Mouse (Mus musculus): ENCODE results near the gene 4930550C14Rik. TPM values are rescaled to one million over a fixed set of nuclear protein-coding genes. Genes with fewer than 3 reads are reported as not detected.

4930550C14Rik gene
- total RNA-seq, 2 experiments from 2014 or later = not detected

DNA sequence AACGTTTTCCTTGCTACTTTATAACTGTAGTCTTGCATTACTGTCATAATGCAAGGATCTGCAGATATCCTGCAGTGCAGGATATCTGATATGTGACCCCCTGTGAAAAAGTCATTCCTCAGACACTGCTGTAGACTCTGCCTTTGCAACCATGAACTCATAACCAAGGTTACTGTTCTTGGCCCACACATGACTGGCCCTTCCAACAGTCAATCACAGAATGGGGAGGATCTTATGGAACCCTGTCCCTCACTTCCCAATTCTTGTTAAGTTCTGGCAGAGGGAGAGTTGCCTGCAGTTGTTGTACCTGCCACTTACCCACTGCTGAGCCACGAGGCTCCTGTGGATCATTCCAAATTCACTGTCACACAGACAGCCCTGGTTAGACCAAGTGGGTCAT is 14.7 kb upstream of the 4930550C14Rik start:
- no peak overlapping the region for H3K4me3 ChIP-seq
- no peak for DNase-seq (ENCODE audit: low spot score in 2 of 2)
- TF ChIP-seq CTCF (conservative IDR thresholded peaks at IDR 0.05) = no peak
- no peak overlapping the region for H3K27ac ChIP-seq

- H3K27ac ChIP-seq = no peak overlapping the region
- no peak overlapping the region for H3K4me3 ChIP-seq
- no peak for TF ChIP-seq CTCF (conservative IDR thresholded peaks at IDR 0.05)
- DNase-seq (ENCODE audit: low spot score in 2 of 2) = no peak
Observed at GRCm38 (mm10) chr9:53389109-53389508, 13.0 kb upstream of the 4930550C14Rik start.

- TF ChIP-seq CTCF (conservative IDR thresholded peaks at IDR 0.05) = no peak
- H3K4me3 ChIP-seq = no peak overlapping the region
- no peak for DNase-seq (ENCODE audit: low spot score in 2 of 2)
- H3K27ac ChIP-seq = no peak overlapping the region
Observed at GRCm38 (mm10) chr9:53390136-53390535, 12.0 kb upstream of the 4930550C14Rik start.

DNA sequence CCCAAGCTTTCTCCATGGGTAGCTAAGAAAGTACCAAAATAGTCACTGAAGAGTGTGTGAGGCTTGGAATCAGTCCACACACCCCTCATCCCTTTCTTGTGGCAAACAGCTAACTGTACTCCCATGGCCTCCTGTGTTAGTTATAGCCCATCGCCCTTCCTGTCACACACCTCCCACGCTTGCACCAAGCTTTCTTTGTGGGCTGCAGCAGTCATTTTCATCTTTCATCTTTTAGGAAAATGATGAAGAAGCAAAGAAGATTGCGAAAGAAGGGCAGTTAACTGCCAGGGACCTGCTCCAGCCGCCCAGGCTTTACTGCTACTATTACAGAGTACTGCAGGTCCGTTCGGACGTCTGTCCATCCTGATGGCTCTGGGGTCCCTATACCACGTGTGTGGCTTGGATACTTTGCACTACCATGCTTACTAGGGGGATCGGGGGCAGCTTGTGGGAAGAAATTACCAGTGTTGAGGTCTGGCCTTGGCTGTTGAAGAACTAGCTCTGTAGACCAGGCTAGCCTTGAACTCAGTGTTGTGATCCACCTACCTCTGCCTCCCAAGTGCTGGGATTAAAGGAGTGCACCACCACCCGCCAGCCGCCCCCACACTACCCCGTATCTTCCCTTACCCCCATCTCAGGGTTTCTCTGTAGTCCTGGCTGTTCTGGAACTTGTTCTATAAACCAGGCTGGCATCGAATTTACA is 4.3 kb upstream of the 4930550C14Rik start:
- no peak overlapping the region for H3K27ac ChIP-seq
- H3K4me3 ChIP-seq = no peak overlapping the region
- DNase-seq (ENCODE audit: low spot score in 2 of 2) = no peak
- TF ChIP-seq CTCF (conservative IDR thresholded peaks at IDR 0.05) = no peak

DNA sequence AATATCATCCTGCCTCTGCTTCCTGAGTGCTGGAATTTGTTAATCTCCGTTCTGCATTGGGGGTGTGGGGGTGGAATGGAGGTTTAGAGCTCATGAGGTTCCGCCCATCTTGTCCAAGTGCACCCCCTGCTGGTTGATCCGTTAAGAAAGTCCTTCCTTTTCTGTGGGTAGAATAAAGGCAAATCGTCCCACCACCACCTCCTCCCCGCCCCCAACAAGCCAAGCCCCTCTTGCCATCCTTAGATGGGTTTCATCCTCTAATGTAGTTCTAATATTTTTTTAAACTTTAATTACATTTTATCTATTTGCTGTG is 3.8 kb upstream of the 4930550C14Rik start:
- DNase-seq (ENCODE audit: low spot score in 2 of 2) = peak in 1 of 2 experiments; percentile 61
- peak; percentile 71 for TF ChIP-seq CTCF (conservative IDR thresholded peaks at IDR 0.05)
- H3K4me3 ChIP-seq = no peak overlapping the region
- no peak overlapping the region for H3K27ac ChIP-seq

DNA sequence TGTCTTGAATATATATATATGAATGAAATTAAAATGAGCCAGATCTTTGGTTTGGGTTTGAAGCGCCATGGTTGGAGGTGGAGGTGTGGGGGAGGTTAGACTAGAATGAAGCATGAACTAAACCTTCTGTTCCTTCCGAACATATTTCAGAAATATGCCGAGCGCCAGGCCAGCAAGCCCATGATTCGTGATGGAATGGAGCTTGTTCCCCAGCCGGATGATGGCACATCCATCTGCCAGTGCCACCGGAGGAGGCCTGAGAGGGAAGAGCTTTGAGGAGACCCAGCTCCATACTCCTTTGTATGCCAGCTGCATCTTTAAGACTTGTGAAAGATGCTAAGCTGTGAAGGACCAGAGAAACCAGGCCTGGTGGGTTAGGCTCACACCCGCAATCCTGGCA is 2.6 kb upstream of the 4930550C14Rik start:
- Histone ChIP-seq H3K27ac (peak overlapping the region; percentile 51; the same call in 1 of the 2 replicates), H3K4me3 (no peak overlapping the region)
- no peak for TF ChIP-seq CTCF (conservative IDR thresholded peaks at IDR 0.05)
- DNase-seq (ENCODE audit: low spot score in 2 of 2) = no peak

GRCm38 (mm10) chr9:53400696-53401095 is 1.4 kb upstream of the 4930550C14Rik start:
- no peak for DNase-seq (ENCODE audit: low spot score in 2 of 2)
- no peak for TF ChIP-seq CTCF (conservative IDR thresholded peaks at IDR 0.05)

DNA sequence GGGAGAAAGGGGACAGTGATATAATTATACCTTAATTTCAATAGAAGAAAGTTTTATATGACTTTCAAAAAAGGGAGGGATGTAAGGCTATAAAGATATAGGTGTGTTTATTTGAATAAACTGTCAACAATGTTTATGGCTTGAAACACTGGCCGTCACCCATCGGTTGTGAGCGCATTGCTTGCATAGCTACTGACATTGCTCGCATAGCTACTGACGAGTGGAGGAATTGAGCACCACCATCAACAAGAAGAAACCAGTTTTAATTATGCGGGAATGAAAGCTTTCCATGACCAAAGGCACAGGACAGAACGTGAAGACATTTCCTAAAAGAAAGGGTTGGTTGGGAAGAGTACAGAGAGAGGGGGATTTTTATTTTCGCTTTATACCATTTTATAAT is 979 bp upstream of the 4930550C14Rik start:
- no peak for DNase-seq (ENCODE audit: low spot score in 2 of 2)
- no peak for TF ChIP-seq CTCF (conservative IDR thresholded peaks at IDR 0.05)
- Histone ChIP-seq H3K4me3 (no peak overlapping the region), H3K27ac (no peak overlapping the region)

More at GRCm38 (mm10) chr9:53400696-53401095, 1.4 kb upstream of the 4930550C14Rik start:
- no peak overlapping the region for H3K27ac ChIP-seq
- H3K4me3 ChIP-seq = no peak overlapping the region

DNA sequence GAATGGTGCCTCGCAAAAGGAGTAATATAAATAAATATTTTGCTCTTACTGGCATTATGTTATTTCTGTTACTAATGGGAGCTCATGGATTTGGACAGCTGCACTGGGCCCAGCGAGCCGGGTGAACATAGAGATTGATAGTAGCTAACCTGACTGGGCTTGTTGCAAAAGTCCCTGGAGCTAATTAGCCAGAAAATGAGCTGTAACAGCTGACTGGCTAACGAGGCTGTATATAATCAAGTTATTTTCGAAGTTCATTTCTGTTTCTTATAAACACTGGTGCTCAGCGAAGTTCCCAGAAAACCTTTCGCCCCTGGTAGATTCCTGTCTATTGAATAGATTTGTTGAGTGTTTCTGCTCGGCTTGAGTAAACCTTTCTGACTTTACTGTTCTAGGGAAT is 866 bp downstream of the 4930550C14Rik start:
- no peak for DNase-seq (ENCODE audit: low spot score in 2 of 2)
- Histone ChIP-seq H3K4me3 (no peak overlapping the region), H3K27ac (peak overlapping the region; percentile 24; the same call in 1 of the 2 replicates)
- no peak for TF ChIP-seq CTCF (conservative IDR thresholded peaks at IDR 0.05)

- H3K4me3 ChIP-seq = no peak overlapping the region
- H3K27ac ChIP-seq = no peak overlapping the region
- DNase-seq (ENCODE audit: low spot score in 2 of 2) = no peak
- TF ChIP-seq CTCF (conservative IDR thresholded peaks at IDR 0.05) = no peak
Observed at GRCm38 (mm10) chr9:53404050-53404752, 2.1 kb downstream of the 4930550C14Rik start.

DNA sequence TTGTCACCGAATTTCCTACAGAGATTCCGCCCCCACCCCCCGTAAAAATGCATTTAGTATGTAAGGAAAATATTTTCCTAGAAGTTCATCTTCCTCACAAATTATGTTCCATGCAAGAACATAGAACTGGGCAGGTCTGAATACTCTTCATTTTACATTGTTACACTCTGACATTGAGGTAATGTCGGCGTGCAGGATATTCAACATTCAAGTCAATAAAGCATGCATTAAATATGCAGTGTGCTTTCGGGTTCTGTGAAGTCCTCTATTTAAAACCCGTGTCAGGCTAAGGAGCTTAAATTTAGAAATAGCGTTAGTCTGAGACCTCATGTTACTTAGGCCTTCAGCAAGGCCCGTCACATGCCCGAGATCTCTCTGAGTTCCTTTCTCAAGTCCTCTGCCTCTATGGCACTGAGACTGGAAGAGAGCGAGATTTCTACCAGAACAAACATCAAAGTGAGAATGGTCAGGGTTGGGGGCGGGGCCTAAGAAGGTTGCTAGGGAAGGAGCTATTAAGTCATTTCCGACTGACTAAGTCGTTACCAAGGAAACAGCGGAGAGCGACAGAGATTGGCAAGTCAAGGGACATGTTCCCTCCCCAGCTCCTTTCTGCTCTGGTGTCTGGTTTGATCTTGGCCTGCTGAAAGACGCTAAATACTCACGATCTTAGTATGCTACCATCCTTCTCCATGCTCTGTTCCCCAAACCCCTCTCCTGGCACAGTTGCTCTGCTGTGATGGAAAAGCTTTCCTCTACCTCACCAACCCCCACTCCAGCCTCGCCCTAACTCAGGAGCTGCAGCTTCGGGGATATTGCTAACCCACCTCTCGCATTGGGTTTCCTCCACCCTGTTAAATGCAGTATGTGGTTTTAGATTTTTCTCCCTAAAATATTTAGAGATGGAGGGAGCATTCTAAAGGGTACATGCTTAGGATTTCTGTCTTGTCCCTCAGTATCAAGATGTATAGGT is 2.9 kb downstream of the 4930550C14Rik start:
- peak; percentile 73 to 78 for DNase-seq (ENCODE audit: low spot score in 2 of 2)
- Histone ChIP-seq H3K4me3 (peak overlapping the region; percentile 47), H3K27ac (peak overlapping the region; percentile 67)
- no peak for TF ChIP-seq CTCF (conservative IDR thresholded peaks at IDR 0.05)

- no peak for DNase-seq (ENCODE audit: low spot score in 2 of 2)
- Histone ChIP-seq H3K4me3 (no peak overlapping the region), H3K27ac (no peak overlapping the region)
- no peak for TF ChIP-seq CTCF (conservative IDR thresholded peaks at IDR 0.05)
Observed at GRCm38 (mm10) chr9:53408548-53408947, 6.4 kb downstream of the 4930550C14Rik start.

GRCm38 (mm10) chr9:53408953-53409361 is 6.8 kb downstream of the 4930550C14Rik start:
- no peak for DNase-seq (ENCODE audit: low spot score in 2 of 2)
- TF ChIP-seq CTCF (conservative IDR thresholded peaks at IDR 0.05) = no peak
- no peak overlapping the region for H3K4me3 ChIP-seq
- no peak overlapping the region for H3K27ac ChIP-seq
